Mouse (Mus musculus) stomach, postnatal 0 days (tissue): ENCODE results near the gene Gm45713. TPM values are rescaled to one million over a fixed set of nuclear protein-coding genes. Genes with fewer than 3 reads are reported as not detected.

ENCODE experiments used
- ATAC-seq: fragments of 200-750 bp; cut with Nextera tagmentation; 2 replicates; pipeline ENCODE4 v1.8.0; 2017; ENCODE audit not compliant: low FRiP score, low TSS enrichment
- DNase-seq: peaks from one replicate; pipeline ENCODE4 v3.0.0-alpha.2; 2016; ENCODE audit warnings: low spot score
- H3K27ac ChIP-seq: fragments of 300-500 bp; sonication (generic); replicated peaks from 2 replicates; pipeline ENCODE4 v1.5.1; 2014; ENCODE audit warnings: mild to moderate bottlenecking, control low read depth
- H3K27me3 ChIP-seq: fragments of 300-500 bp; sonication (generic); 2 replicates; pipeline ENCODE4 v1.6.1; 2014; ENCODE audit warnings: low read length; ENCODE audit not compliant: control insufficient read depth, insufficient read depth
- H3K36me3 ChIP-seq: fragments of 300-500 bp; sonication (generic); 2 replicates; pipeline ENCODE4 v1.6.1; 2014; ENCODE audit warnings: low read length, mixed read lengths; ENCODE audit not compliant: control insufficient read depth, insufficient read depth
- H3K4me1 ChIP-seq: fragments of 300-500 bp; sonication (generic); replicated peaks from 2 replicates; pipeline ENCODE4 v1.6.1; 2014; ENCODE audit warnings: antibody characterized with exemption; ENCODE audit not compliant: control insufficient read depth, insufficient read depth
- H3K4me2 ChIP-seq: fragments of 300-500 bp; sonication (generic); replicated peaks from 2 replicates; pipeline ENCODE4 v1.6.1; 2014; ENCODE audit warnings: low read depth, mild to moderate bottlenecking, control low read depth, moderate library complexity
- H3K4me3 ChIP-seq: fragments of 300-500 bp; sonication (generic); 2 replicates; pipeline ENCODE4 v1.5.1; 2014; ENCODE audit warnings: low read depth, low read length, control low read depth
- H3K9ac ChIP-seq: fragments of 300-500 bp; sonication (generic); 2 replicates; pipeline ENCODE4 v1.6.1; 2014; ENCODE audit warnings: mild to moderate bottlenecking, low read length, control low read depth, mixed read lengths
- H3K9me3 ChIP-seq: fragments of 300-500 bp; sonication (generic); 2 replicates; pipeline ENCODE4 v1.6.1; 2016; ENCODE audit warnings: low read length; ENCODE audit not compliant: control insufficient read depth
- CTCF ChIP-seq: IDR thresholded peaks from 2 replicates; pipeline ENCODE4 v1.5.1; 2016; ENCODE audit warnings: antibody characterized with exemption, low read depth, mild to moderate bottlenecking, moderate library complexity
- EP300 ChIP-seq: optimal IDR thresholded peaks from 2 replicates; pipeline ENCODE3; 2016; ENCODE audit warnings: antibody characterized with exemption
- WGBS: fragments of 180-500 bp; shearing (Covaris S2); extraction: QIAGEN DNeasy Blood & Tissue Kit; methylation state at CpG from one replicate; pipeline ENCODE4 v1.1.7; 2014; 5-methylcytosine and 5-hydroxymethylcytosine counted together
- polyA plus RNA-seq: library from polyadenylated mRNA; unstranded; fragments of >200 nt; fragmentation: Nextera tagmentation; extraction: Ambion mirVana; gene quantifications from 2 replicates; pipeline ENCODE4 v1.2.1, GENCODE M21; 2015

Gene Gm45713
- polyA plus RNA-seq, 1 experiment from 2014 or later, result 1.1 TPM

- no peak for ATAC-seq
- Histone ChIP-seq H3K27ac (no peak overlapping the region), H3K4me2 (no peak overlapping the region), H3K36me3 (no peaks in the 10 kb centered on the region), H3K9me3 (no peaks in the 10 kb centered on the region), H3K4me3 (no peak overlapping the region), H3K4me1 (no peaks in the 10 kb centered on the region), H3K9ac (no peak overlapping the region), H3K27me3 (no peaks in the 10 kb centered on the region)
- DNase-seq, result no peak
- 92% methylated on average over 1 of the region's 1 CpGs for WGBS
- TF ChIP-seq CTCF (no peak), EP300 (no peak)
Measured at GRCm38 (mm10) chr7:45138403-45138802, 2.4 kb upstream of the Gm45713 start.

- H3K9ac ChIP-seq, result no peak overlapping the region
- H3K27ac ChIP-seq, result no peak overlapping the region
Measured at GRCm38 (mm10) chr7:45137171-45138006, 1.4 kb upstream of the Gm45713 start.

GRCm38 (mm10) chr7:45135370-45135769 lies 661 bp downstream of the Gm45713 start:
- Histone ChIP-seq H3K27ac (no peak overlapping the region), H3K4me3 (no peak overlapping the region), H3K27me3 (no peaks in the 10 kb centered on the region), H3K9me3 (no peaks in the 10 kb centered on the region), H3K4me1 (no peaks in the 10 kb centered on the region), H3K36me3 (no peaks in the 10 kb centered on the region), H3K4me2 (peak overlapping the region; percentile 78), H3K9ac (no peak overlapping the region)
- no peak for ATAC-seq
- TF ChIP-seq EP300 (no peak), CTCF (no peak)
- 75% methylated on average over 3 of the region's 3 CpGs for WGBS
- no peak for DNase-seq

More at GRCm38 (mm10) chr7:45137171-45138006, 1.4 kb upstream of the Gm45713 start:
- TF ChIP-seq EP300 (no peak), CTCF (no peak)
- no peaks in the 10 kb centered on the region for H3K27me3 ChIP-seq
- 66% methylated on average over 12 of the region's 12 CpGs for WGBS
- H3K4me1 ChIP-seq, result no peaks in the 10 kb centered on the region
- no peak overlapping the region for H3K4me2 ChIP-seq
- H3K36me3 ChIP-seq, result no peaks in the 10 kb centered on the region
- no peak for DNase-seq
- no peaks in the 10 kb centered on the region for H3K9me3 ChIP-seq
- no peak for ATAC-seq
- H3K4me3 ChIP-seq, result no peak overlapping the region

GRCm38 (mm10) chr7:45134544-45135026 lies 1.4 kb downstream of the Gm45713 start:
- Histone ChIP-seq H3K4me2 (no peak overlapping the region), H3K4me3 (no peak overlapping the region), H3K27ac (no peak overlapping the region), H3K4me1 (no peaks in the 10 kb centered on the region), H3K9me3 (no peaks in the 10 kb centered on the region), H3K36me3 (no peaks in the 10 kb centered on the region), H3K9ac (no peak overlapping the region), H3K27me3 (no peaks in the 10 kb centered on the region)
- 16% methylated on average over 12 of the region's 12 CpGs for WGBS
- peak; percentile 17; the same call in 1 of the 2 replicates for ATAC-seq
- no peak for TF ChIP-seq CTCF
- TF ChIP-seq EP300, result no peak
- DNase-seq, result peak; percentile 72

GRCm38 (mm10) chr7:45133446-45134159 lies 2.4 kb downstream of the Gm45713 start:
- Histone ChIP-seq H3K4me2 (no peak overlapping the region), H3K27ac (no peak overlapping the region), H3K27me3 (no peaks in the 10 kb centered on the region), H3K9ac (no peak overlapping the region), H3K4me1 (no peaks in the 10 kb centered on the region), H3K36me3 (no peaks in the 10 kb centered on the region), H3K9me3 (no peaks in the 10 kb centered on the region), H3K4me3 (no peak overlapping the region)
- ATAC-seq, result no peak
- no peak for DNase-seq
- 80% methylated on average over 8 of the region's 8 CpGs for WGBS
- TF ChIP-seq EP300 (no peak), CTCF (peak; percentile 45)
